Mouse (Mus musculus): Measurements from ENCODE around the gene Cyp3a44.
"Not testable (repeated sequence)": the region's sequence is repeated elsewhere in the genome, so short reads cannot be mapped to it uniquely, and the experiment has no call there.

Cyp3a44 gene

DNA sequence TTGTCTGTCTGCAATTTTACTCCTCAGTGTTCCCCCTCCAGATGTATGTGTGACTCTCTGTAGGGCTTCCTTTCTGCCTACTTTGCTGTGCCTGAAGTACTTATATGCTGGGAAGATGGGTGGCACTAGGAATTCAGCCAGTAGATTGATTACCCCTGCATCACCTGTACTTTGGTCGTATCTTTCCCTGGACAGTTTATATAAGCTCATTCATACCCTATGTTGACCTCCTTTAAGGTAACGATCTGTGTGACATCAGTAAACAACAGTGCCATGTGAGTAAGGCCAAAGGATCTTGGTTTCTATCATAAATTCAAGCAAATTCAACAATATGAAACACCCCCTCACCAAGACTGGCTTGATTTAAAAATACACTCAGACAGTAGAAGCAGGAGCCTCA lies at the start of gene Cyp3a44:
Cyp3a44 (minus strand) TSS at position 79 of the 400 bp plus-strand sequence.
- DNase-seq (ENCODE audit: low spot score): not testable (repeated sequence)

DNA sequence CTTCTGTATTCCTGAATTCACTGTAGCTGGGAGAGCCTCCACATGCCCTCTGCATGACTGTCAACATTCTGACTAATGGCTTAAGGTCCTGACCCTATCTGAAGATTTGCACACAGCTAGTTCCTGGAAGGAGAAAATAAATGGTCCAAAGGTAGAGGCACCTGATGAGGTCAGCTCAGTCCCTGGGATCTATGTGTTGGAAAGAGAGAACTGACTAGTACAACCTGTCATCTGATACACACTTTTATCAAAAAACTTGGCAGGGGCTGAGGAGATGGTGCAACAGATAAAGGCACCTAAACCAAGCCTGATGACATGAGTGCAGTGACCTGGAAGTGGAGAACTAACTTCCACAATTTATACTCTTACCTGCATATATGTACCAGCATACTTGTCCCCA lies 5.4 kb downstream of the Cyp3a44 start:
- not testable (repeated sequence) for DNase-seq (ENCODE audit: low spot score)

DNA sequence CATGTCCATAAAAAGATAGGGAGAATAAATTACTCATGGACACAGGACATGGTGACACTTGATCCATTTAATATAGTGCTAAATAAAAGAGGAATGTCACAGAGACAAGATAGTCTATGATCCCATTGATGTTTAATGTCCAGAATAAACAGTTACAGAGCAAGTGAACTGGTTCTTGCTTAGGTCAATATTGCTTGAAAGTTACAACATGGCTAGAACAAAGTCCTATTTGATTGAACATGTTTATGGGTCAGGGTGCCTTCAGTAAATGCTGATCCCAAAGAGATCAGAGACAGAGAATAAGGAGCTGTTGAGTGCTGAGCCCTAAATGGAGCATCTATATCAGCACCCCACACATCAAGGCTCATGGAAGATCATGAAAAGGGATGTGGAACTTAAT lies 12.4 kb downstream of the Cyp3a44 start:
- not testable (repeated sequence) for DNase-seq (ENCODE audit: low spot score)

DNA sequence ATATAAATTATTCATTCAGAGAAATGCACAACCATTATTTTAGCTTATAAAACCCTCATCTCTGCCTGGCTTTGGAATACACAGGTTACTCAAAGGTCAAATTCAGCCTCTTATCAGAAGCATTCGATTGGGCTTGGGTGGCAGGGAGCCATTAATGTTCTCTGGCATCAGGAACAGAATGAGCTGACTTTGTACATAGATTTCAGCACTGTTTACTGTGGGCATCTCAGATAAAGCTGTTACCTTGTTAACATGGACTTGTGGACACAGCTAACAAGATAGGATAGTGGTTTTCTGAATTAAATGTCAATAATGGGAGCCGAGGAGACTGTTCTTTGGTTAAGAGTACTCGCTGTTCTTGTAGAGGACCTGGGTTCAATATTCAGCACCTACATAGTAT lies 68.2 kb downstream of the Cyp3a44 start:
- not testable (repeated sequence) for DNase-seq (ENCODE audit: low spot score)

Data from embryo, embryonic 10 days (tissue).